15 mouse cellular contexts compared by ENCODE assay signal in genomic region chr4:140143884-140144525, GRCm38 (mm10).
DNase-seq lines count a peak whose midpoint lies in the region; ATAC-seq and TF ChIP-seq lines count a peak whose summit lies in the region.
"Had no signal": no experiment of that assay in that cellular context is flagged by ENCODE, and none has a peak within 500 bp of the region (broad histone marks: within the 10 kb centered on the region; RNA-seq: fewer than 3 reads in every experiment).

No protein-coding gene starts in this region.

- no peak for ATAC-seq in lung, postnatal 0 days
- ATAC-seq in megakaryocyte-erythroid progenitor cell, adult 5-6 weeks (replicated peaks; ENCODE audit: low FRiP score, low TSS enrichment, poor library complexity, severe bottlenecking): no peak
- ATAC-seq in forebrain, embryonic 16.5 days: no peak
- ATAC-seq: Patski had no signal

- DNase-seq in layer of hippocampus, adult 11-12 months (ENCODE audit: low spot score): peak; percentile 16
- no peak for DNase-seq in layer of hippocampus, adult 9-10 months (ENCODE audit: low spot score)
- DNase-seq in lung, postnatal 0 days (ENCODE audit: low spot score): no peak
- DNase-seq in lung, postnatal 4 days: no peak
- DNase-seq in R1 (ENCODE audit: low read depth, low spot score): peak; percentile 73
- DNase-seq: cerebellum, adult 9-10 months; kidney, adult 9 months; lung, postnatal 14 days; thymus, postnatal 36 days had no signal

- WGBS in lung, postnatal 0 days: 82% methylated on average over 10 of the region's 10 CpGs
- 87% methylated on average over 10 of the region's 10 CpGs for WGBS in forebrain, embryonic 16.5 days

- no peaks in the 10 kb centered on the region for H3K27me3 ChIP-seq in lung, postnatal 0 days (replicated peaks; ENCODE audit: insufficient read depth, low read length)
- no peaks in the 10 kb centered on the region for H3K27me3 ChIP-seq in forebrain, embryonic 16.5 days (replicated peaks; ENCODE audit: control insufficient read depth, insufficient read depth, low read length)

- no peak overlapping the region for H3K9ac ChIP-seq in lung, postnatal 0 days (replicated peaks; ENCODE audit: low read depth)
- H3K9ac ChIP-seq in forebrain, embryonic 16.5 days (replicated peaks; ENCODE audit: low read depth, low read length): no peak overlapping the region
- H3K9ac ChIP-seq: hindbrain, embryonic 12.5 days; midbrain, embryonic 12.5 days had no signal

- no peak overlapping the region for H3K27ac ChIP-seq in lung, postnatal 0 days (ENCODE audit: low read length)
- no peak overlapping the region for H3K27ac ChIP-seq in cortical plate, adult 2 months (ENCODE audit: insufficient read depth, low read length)
- no peak overlapping the region for H3K27ac ChIP-seq in forebrain, embryonic 16.5 days (ENCODE audit: low read length)
- H3K27ac ChIP-seq: hindbrain, embryonic 12.5 days; midbrain, embryonic 12.5 days had no signal

- H3K4me3 ChIP-seq in lung, postnatal 0 days (ENCODE audit: low read depth, low read length): no peak overlapping the region
- no peak overlapping the region for H3K4me3 ChIP-seq in cortical plate, adult 2 months (ENCODE audit: insufficient read depth, low read length)
- no peak overlapping the region for H3K4me3 ChIP-seq in forebrain, embryonic 16.5 days (replicated peaks; ENCODE audit: low read length)
- H3K4me3 ChIP-seq: hindbrain, embryonic 12.5 days; midbrain, embryonic 12.5 days had no signal

- H3K4me2 ChIP-seq in lung, postnatal 0 days (replicated peaks; ENCODE audit: low read depth, low read length): no peak overlapping the region
- H3K4me2 ChIP-seq in forebrain, embryonic 16.5 days (ENCODE audit: low read length): no peak overlapping the region
- H3K4me2 ChIP-seq: hindbrain, embryonic 12.5 days; midbrain, embryonic 12.5 days had no signal

- no peaks in the 10 kb centered on the region for H3K9me3 ChIP-seq in lung, postnatal 0 days (ENCODE audit: low read length)
- peaks cover 4% of the 10 kb centered on the region; the same call in 1 of the 2 replicates for H3K9me3 ChIP-seq in forebrain, embryonic 16.5 days (ENCODE audit: control insufficient read depth, low read length)
- H3K9me3 ChIP-seq: hindbrain, embryonic 12.5 days had no signal

- no peaks in the 10 kb centered on the region for H3K36me3 ChIP-seq in lung, postnatal 0 days (ENCODE audit: insufficient read depth, low read length)
- H3K36me3 ChIP-seq in forebrain, embryonic 16.5 days (ENCODE audit: control insufficient read depth, insufficient read depth): no peaks in the 10 kb centered on the region
- H3K36me3 ChIP-seq: hindbrain, embryonic 12.5 days; midbrain, embryonic 12.5 days had no signal

- no peak for TF ChIP-seq EP300 in lung, postnatal 0 days (IDR thresholded peaks at IDR 0.05)

- H3K4me1 ChIP-seq in lung, postnatal 0 days (ENCODE audit: insufficient read depth, low read depth, low read length): no peaks in the 10 kb centered on the region
- peaks cover 9% of the 10 kb centered on the region for H3K4me1 ChIP-seq in cortical plate, adult 2 months (ENCODE audit: control insufficient read depth, insufficient read depth, low read length)
- peaks cover 18% of the 10 kb centered on the region for H3K4me1 ChIP-seq in forebrain, embryonic 16.5 days (replicated peaks; ENCODE audit: control insufficient read depth, insufficient read depth, low read length)

- TF ChIP-seq CTCF in lung, postnatal 0 days (IDR thresholded peaks at IDR 0.05): peak; percentile 19; the same call in 1 of the 2 replicates
- peak; percentile 56 for TF ChIP-seq CTCF in cortical plate, adult 2 months (IDR thresholded peaks at IDR 0.05; ENCODE audit: extremely low read depth, insufficient read depth, low read length)

- no peak for TF ChIP-seq POLR2A in cortical plate, adult 2 months (IDR thresholded peaks at IDR 0.05; ENCODE audit: extremely low read depth, insufficient read depth, low read length)

Comparison
In these comparisons a context has a peak if more than half of its experiments do, and no peak if none do; other contexts are left out.
1. DNase-seq: peak in layer of hippocampus, adult 11-12 months (single experiment) and R1 (single experiment); none in layer of hippocampus, adult 9-10 months (single experiment), lung, postnatal 0 days (single experiment) and lung, postnatal 4 days (0 of 2).